ENCODE assay signal across 24 mouse cellular contexts in the genomic region with DNA sequence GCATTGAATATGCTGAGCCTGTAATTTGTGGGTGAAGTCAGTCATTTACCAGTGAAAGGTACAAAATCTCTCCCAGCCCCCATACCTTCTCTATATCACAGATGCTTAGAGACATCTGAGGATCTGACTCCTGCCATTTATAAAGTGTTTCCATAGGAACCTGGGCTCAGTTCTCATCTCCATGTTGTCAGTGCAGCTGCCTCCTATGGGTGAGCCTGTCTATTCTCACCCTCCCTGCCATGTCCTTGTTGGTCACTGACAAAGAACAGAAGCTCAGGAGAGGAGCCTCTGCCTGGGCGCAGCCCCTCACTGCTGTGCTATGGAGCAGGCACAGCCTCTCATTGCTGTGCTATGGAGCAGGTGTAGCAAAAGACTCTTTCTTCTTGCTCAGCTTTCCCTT. TPM values are rescaled to one million over a fixed set of nuclear protein-coding genes. Genes with fewer than 3 reads are reported as not detected.
"Had no signal": no experiment of that assay in that cellular context is flagged by ENCODE, and none has a peak within 500 bp of the region (broad histone marks: within the 10 kb centered on the region; RNA-seq: fewer than 3 reads in every experiment).

No protein-coding gene starts in this region.

- H3K27me3 ChIP-seq: kidney, embryonic 15.5 days; limb, embryonic 15.5 days; liver, embryonic 12.5 days; midbrain, embryonic 12.5 days; stomach, embryonic 15.5 days had no signal

- H3K36me3 ChIP-seq: kidney, embryonic 15.5 days; limb, embryonic 15.5 days; liver, embryonic 12.5 days; midbrain, embryonic 12.5 days; stomach, embryonic 15.5 days had no signal

- ATAC-seq: intestine, embryonic 16.5 days; liver, embryonic 12.5 days had no signal

- H3K9ac ChIP-seq: kidney, embryonic 15.5 days; limb, embryonic 15.5 days; liver, embryonic 12.5 days; lung, embryonic 14.5 days; midbrain, embryonic 12.5 days; stomach, embryonic 15.5 days had no signal

- DNase-seq: kidney, adult 2 months; kidney, postnatal 14 days; lung, embryonic 14.5 days; lung, postnatal 10 days; lung, postnatal 4 days; right cerebral cortex, postnatal 14 days; thymus, adult 2 months; thymus, postnatal 25 days had no signal

- H3K9me3 ChIP-seq: kidney, embryonic 15.5 days; limb, embryonic 15.5 days; liver, embryonic 12.5 days; midbrain, embryonic 12.5 days; stomach, embryonic 15.5 days had no signal

- H3K4me1 ChIP-seq: kidney, embryonic 15.5 days; limb, embryonic 15.5 days; liver, embryonic 12.5 days; midbrain, embryonic 12.5 days; stomach, embryonic 15.5 days had no signal

- H3K4me3 ChIP-seq: kidney, embryonic 15.5 days; limb, embryonic 15.5 days; liver, embryonic 12.5 days; midbrain, embryonic 12.5 days; stomach, embryonic 15.5 days had no signal

- H3K27ac ChIP-seq: kidney, embryonic 15.5 days; limb, embryonic 15.5 days; liver, embryonic 12.5 days; midbrain, embryonic 12.5 days; stomach, embryonic 15.5 days had no signal

- H3K4me2 ChIP-seq: kidney, embryonic 15.5 days; limb, embryonic 15.5 days; liver, embryonic 12.5 days; lung, embryonic 14.5 days; midbrain, embryonic 12.5 days; stomach, embryonic 15.5 days had no signal

RNA-seq across cellular contexts. Expression of a gene that starts 9.1 kb away (rescaled TPM):
- total RNA-seq: left cerebral cortex, adult 8-10 months; left cerebral cortex, postnatal 25 days; megakaryocyte, adult 5-6 weeks had no signal
- polyA plus RNA-seq: intestine, embryonic 16.5 days; kidney, adult 2 months; kidney, embryonic 15.5 days; large intestine, adult 2 months; limb, embryonic 11.5 days; limb, embryonic 15.5 days; liver, embryonic 12.5 days; liver, embryonic 16.5 days; lung, embryonic 14.5 days; midbrain, embryonic 12.5 days; neural tube, embryonic 14.5 days; spleen, adult 2 months; stomach, embryonic 15.5 days; testis, adult 2 months; urinary bladder, adult 2 months had no signal

RNA-seq across cellular contexts. Expression of a gene that starts 48.6 kb away (rescaled TPM):
- total RNA-seq: left cerebral cortex, adult 8-10 months; left cerebral cortex, postnatal 25 days; megakaryocyte, adult 5-6 weeks had no signal
- polyA plus RNA-seq: intestine, embryonic 16.5 days; kidney, adult 2 months; kidney, embryonic 15.5 days; large intestine, adult 2 months; limb, embryonic 11.5 days; limb, embryonic 15.5 days; liver, embryonic 12.5 days; liver, embryonic 16.5 days; lung, embryonic 14.5 days; midbrain, embryonic 12.5 days; neural tube, embryonic 14.5 days; spleen, adult 2 months; stomach, embryonic 15.5 days; testis, adult 2 months; urinary bladder, adult 2 months had no signal
